Mouse (Mus musculus): ENCODE measurements around the gene Faim. TPM values are rescaled to one million over a fixed set of nuclear protein-coding genes. Genes with fewer than 3 reads are reported as not detected.
A peak's percentile ranks its signal among the peaks of the same experiment; 100 is the strongest.

The Faim gene
- total and polyA plus RNA-seq, 2 experiments from 2014 or later, result 31.3 to 116 TPM

DNA sequence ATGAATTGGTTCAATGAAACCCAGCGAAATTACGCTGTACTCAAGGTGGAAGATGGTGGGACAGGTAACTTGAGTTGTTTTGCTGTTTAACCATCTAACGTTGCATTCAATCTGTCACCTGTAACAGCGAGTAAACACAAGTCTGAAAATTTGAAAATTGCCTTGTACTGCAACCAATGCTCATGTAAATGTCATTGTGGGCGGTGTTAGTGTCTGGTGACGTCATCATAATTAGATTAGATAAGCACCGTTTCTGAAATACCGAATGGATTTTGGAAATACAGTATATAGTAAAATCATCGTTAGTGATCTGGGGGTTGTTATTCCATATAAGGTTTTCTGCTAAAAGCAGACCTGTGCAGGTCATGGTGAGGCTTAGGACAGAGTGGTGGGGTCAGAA lies 958 bp downstream of the Faim start:
- H3K27me3 ChIP-seq (ENCODE audit: insufficient read depth, low read length), result 0 out of 2 replicates have a peak, but pooled peaks cover 6% of the 10 kb centered on the region
- H3K4me3 ChIP-seq (ENCODE audit: low read length), result peak overlapping the region; percentile 90
- TF ChIP-seq CTCF (IDR thresholded peaks at IDR 0.05; ENCODE audit: low read depth), result no peak
- 44% methylated on average over 9 of the region's 9 CpGs for WGBS
- DNase-seq (ENCODE audit: low spot score) (peak; percentile 27), ATAC-seq (no peak)
- peak overlapping the region; percentile 78 for H3K4me2 ChIP-seq (ENCODE audit: low read depth, low read length)
- no peaks in the 10 kb centered on the region for H3K36me3 ChIP-seq (ENCODE audit: insufficient read depth, low read length)
- H3K9ac ChIP-seq (replicated peaks; ENCODE audit: low read length), result peak overlapping the region; percentile 80
- 0 out of 2 replicates have a peak, but pooled peaks cover 6% of the 10 kb centered on the region for H3K4me1 ChIP-seq (ENCODE audit: insufficient read depth, low read length)
- peak overlapping the region; percentile 74; the same call in 1 of the 2 replicates for H3K27ac ChIP-seq
- H3K9me3 ChIP-seq (ENCODE audit: low read length), result no peaks in the 10 kb centered on the region

DNA sequence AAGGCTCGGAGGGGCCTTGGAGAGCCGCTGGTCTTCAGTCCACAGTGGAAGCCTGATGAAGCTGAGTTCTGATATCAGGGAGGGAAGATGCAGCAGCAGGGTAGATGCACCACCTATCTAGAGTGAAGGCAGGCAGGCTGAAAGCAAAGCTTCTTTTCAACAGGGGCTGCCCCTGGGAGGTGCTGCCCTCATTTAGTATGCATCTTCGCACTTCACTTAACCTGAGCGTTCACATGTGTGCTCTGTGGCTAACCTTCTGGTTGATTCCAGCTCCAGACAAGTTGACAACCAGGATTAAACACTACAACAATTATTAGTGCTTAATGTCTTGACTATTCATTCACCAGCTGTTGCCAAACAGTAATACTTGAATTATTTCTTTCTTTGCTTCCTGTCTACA lies 7.9 kb downstream of the Faim start:
- no peak for DNase-seq (ENCODE audit: low spot score)
- WGBS, result 84% methylated on average over 4 of the region's 4 CpGs
- H3K9me3 ChIP-seq (ENCODE audit: low read length), result no peaks in the 10 kb centered on the region
- H3K27me3 ChIP-seq (ENCODE audit: insufficient read depth, low read length), result no peaks in the 10 kb centered on the region
- H3K36me3 ChIP-seq (ENCODE audit: insufficient read depth, low read length), result peaks cover 13% of the 10 kb centered on the region
- H3K4me3 ChIP-seq (ENCODE audit: low read length), result no peak overlapping the region
- H3K9ac ChIP-seq (replicated peaks; ENCODE audit: low read length), result no peak overlapping the region
- no peaks in the 10 kb centered on the region for H3K4me1 ChIP-seq (ENCODE audit: insufficient read depth, low read length)
- no peak overlapping the region for H3K4me2 ChIP-seq (ENCODE audit: low read depth, low read length)
- no peak overlapping the region for H3K27ac ChIP-seq
- TF ChIP-seq CTCF (IDR thresholded peaks at IDR 0.05; ENCODE audit: low read depth), result no peak
- no peak for ATAC-seq

DNA sequence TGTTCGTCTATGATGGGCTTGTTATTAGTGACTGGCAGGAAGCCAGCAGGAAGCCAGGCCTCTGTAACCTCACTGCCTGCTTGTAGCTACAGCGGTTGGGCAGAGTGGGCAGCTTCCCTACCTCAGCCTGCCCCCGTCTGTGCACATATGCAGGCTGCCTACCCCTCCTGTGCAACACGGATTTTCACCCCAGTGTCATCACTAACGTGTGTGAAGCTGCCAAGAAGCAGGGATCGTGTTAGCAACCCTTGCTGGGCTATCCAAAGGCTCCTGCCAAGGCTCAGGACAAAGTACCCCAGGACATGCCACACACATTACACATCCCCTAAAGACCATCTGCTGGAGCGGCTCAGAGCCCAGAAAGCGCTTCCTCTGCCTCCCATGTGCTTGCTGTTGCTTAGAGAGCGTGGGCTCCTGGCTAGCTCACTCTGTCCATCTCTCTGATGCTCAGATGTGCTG lies 13.7 kb downstream of the Faim start:
- H3K36me3 ChIP-seq (ENCODE audit: insufficient read depth, low read length), result peaks cover 21% of the 10 kb centered on the region; the same call in 1 of the 2 replicates
- H3K4me1 ChIP-seq (ENCODE audit: insufficient read depth, low read length), result no peaks in the 10 kb centered on the region
- H3K4me3 ChIP-seq (ENCODE audit: low read length), result no peak overlapping the region
- no peak overlapping the region for H3K27ac ChIP-seq
- no peak for TF ChIP-seq CTCF (IDR thresholded peaks at IDR 0.05; ENCODE audit: low read depth)
- H3K9me3 ChIP-seq (ENCODE audit: low read length), result no peaks in the 10 kb centered on the region
- no peak overlapping the region for H3K4me2 ChIP-seq (ENCODE audit: low read depth, low read length)
- peak; percentile 92 for ATAC-seq
- H3K27me3 ChIP-seq (ENCODE audit: insufficient read depth, low read length), result no peaks in the 10 kb centered on the region
- DNase-seq (ENCODE audit: low spot score), result peak; percentile 76
- 46% methylated on average over 9 of the region's 9 CpGs for WGBS
- H3K9ac ChIP-seq (replicated peaks; ENCODE audit: low read length), result no peak overlapping the region

DNA sequence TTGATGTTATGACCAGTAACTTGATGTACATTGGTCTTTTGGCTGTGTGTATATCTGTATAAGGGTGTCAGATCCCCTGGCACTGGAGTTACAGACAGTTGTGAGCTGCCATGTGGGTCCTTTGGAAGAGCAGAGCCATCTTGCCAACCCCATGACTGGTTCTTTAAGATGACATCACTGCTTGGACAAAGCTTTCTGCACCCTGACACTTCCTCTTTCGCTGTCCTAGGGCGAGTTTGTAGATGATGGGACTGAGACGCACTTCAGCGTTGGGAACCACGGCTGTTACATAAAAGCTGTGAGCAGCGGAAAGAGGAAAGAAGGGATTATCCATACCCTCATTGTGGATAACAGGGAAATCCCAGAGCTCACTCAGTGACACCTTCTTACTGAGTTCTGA lies 15.2 kb downstream of the Faim start:
- WGBS, result 93% methylated on average over 6 of the region's 6 CpGs

DNA sequence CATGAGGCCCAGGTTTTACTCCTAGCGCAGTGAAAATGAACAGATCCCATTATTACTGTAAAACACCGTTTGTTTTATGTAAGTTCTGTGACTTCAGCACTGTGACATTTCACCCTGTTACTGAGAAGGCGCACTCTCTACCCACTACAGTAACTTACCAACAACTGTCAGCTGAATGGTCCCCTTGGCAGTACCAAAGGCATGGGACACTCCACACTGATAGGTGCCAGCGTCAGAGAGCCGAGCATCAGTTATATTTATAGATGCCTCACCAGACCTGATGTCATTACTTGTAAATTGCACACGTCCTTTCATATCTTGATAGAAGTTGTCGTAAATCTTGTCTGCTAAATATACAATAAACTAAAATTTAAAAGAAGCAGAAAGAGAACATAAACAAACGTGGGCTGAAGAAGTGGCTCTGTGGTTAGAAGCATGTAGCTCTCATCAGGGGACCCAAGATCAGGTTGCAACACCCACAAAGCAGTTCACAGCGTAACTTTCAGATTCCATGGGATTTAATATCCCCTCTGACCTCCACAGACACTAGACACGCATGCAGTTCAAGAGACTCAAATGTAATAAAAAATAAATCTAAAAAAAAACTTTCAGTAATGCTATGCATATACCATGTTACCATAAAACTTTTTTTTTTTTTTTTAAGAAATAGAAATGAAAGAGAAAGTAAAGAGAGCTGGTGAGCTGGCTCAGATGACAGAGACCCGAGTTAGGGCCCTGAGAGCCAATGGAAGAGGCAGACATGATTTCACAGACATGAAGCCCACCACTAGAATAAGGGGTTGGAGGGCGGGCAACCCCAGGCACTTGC lies 23.1 kb downstream of the Faim start:
- Histone ChIP-seq H3K9me3 (ENCODE audit: low read length) (no peaks in the 10 kb centered on the region), H3K36me3 (ENCODE audit: insufficient read depth, low read length) (no peaks in the 10 kb centered on the region; the same call in 1 of the 2 replicates), H3K4me2 (ENCODE audit: low read depth, low read length) (no peak overlapping the region), H3K9ac (replicated peaks; ENCODE audit: low read length) (no peak overlapping the region), H3K4me1 (ENCODE audit: insufficient read depth, low read length) (no peaks in the 10 kb centered on the region), H3K27ac (no peak overlapping the region), H3K4me3 (ENCODE audit: low read length) (no peak overlapping the region), H3K27me3 (ENCODE audit: insufficient read depth, low read length) (no peaks in the 10 kb centered on the region)
- 87% methylated on average over 12 of the region's 12 CpGs for WGBS
- ATAC-seq (no peak), DNase-seq (ENCODE audit: low spot score) (no peak)
- no peak for TF ChIP-seq CTCF (IDR thresholded peaks at IDR 0.05; ENCODE audit: low read depth)

More for the DNA sequence above, 15.2 kb downstream of the Faim start:
- Histone ChIP-seq H3K4me1 (ENCODE audit: insufficient read depth, low read length) (no peaks in the 10 kb centered on the region), H3K9me3 (ENCODE audit: low read length) (no peaks in the 10 kb centered on the region), H3K27me3 (ENCODE audit: insufficient read depth, low read length) (no peaks in the 10 kb centered on the region), H3K4me2 (ENCODE audit: low read depth, low read length) (no peak overlapping the region), H3K9ac (replicated peaks; ENCODE audit: low read length) (no peak overlapping the region), H3K27ac (no peak overlapping the region), H3K4me3 (ENCODE audit: low read length) (no peak overlapping the region), H3K36me3 (ENCODE audit: insufficient read depth, low read length) (peaks cover 18% of the 10 kb centered on the region; the same call in 1 of the 2 replicates)
- ATAC-seq, result no peak
- DNase-seq (ENCODE audit: low spot score), result no peak
- no peak for TF ChIP-seq CTCF (IDR thresholded peaks at IDR 0.05; ENCODE audit: low read depth)

DNA sequence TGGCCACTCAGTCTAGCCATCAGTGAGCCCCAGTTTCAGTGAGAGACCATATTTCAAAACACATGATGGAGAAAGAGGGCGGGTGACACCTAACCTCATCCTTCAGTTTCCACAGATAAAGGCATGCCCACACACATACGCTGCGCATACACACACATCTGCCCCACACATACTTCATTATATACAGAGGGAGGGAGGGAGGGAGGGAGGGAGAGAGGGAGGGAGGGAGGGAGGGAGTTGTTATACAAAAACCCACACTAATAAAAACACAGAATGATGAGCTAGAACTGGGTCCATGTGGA lies 23.7 kb downstream of the Faim start:
- Histone ChIP-seq H3K4me1 (ENCODE audit: insufficient read depth, low read length) (no peaks in the 10 kb centered on the region), H3K27me3 (ENCODE audit: insufficient read depth, low read length) (no peaks in the 10 kb centered on the region), H3K4me2 (ENCODE audit: low read depth, low read length) (no peak overlapping the region), H3K9me3 (ENCODE audit: low read length) (no peaks in the 10 kb centered on the region), H3K36me3 (ENCODE audit: insufficient read depth, low read length) (no peaks in the 10 kb centered on the region; the same call in 1 of the 2 replicates), H3K4me3 (ENCODE audit: low read length) (no peak overlapping the region), H3K9ac (replicated peaks; ENCODE audit: low read length) (no peak overlapping the region), H3K27ac (no peak overlapping the region)
- 88% methylated on average over 3 of the region's 3 CpGs for WGBS
- DNase-seq (ENCODE audit: low spot score) (no peak), ATAC-seq (no peak)
- no peak for TF ChIP-seq CTCF (IDR thresholded peaks at IDR 0.05; ENCODE audit: low read depth)

DNA sequence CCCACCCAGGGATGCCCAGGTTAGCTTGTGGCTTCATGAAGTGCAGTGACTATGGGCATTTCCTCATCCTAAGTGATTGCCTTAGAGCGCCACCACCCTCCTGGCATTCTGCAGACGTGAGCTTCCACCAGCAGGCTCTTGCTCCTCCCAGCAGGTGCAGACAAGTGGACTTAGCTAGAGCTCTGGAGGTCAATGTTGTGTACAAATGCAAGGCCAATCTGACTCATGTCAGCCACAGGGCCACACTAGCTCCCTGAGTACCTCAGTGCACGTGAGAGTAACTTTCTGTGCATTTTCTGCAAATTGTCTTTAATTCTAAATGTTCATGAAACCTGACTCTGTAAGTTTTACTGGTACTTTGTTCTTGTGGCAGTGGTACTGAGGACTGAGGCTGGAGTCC lies 30.1 kb downstream of the Faim start:
- TF ChIP-seq CTCF (IDR thresholded peaks at IDR 0.05; ENCODE audit: low read depth), result no peak
- Histone ChIP-seq H3K4me3 (ENCODE audit: low read length) (no peak overlapping the region), H3K9ac (replicated peaks; ENCODE audit: low read length) (no peak overlapping the region), H3K4me2 (ENCODE audit: low read depth, low read length) (no peak overlapping the region), H3K27me3 (ENCODE audit: insufficient read depth, low read length) (no peaks in the 10 kb centered on the region), H3K36me3 (ENCODE audit: insufficient read depth, low read length) (no peaks in the 10 kb centered on the region), H3K4me1 (ENCODE audit: insufficient read depth, low read length) (no peaks in the 10 kb centered on the region), H3K9me3 (ENCODE audit: low read length) (no peaks in the 10 kb centered on the region), H3K27ac (no peak overlapping the region)
- 77% methylated on average over 3 of the region's 3 CpGs for WGBS
- ATAC-seq, result no peak
- DNase-seq (ENCODE audit: low spot score), result no peak

All from hindbrain, postnatal 0 days (tissue).